Mouse (Mus musculus) spleen, postnatal 4 days (tissue): ENCODE measurements at regions not wholly inside any gene's neighbourhood (a gene's known extent, or its start where the extent isn't known, plus 50 kb on each side); places are given as distances from the start of the nearest gene placed in this dataset.

Source experiments
- DNase-seq, 2 experiments: peaks; one replicate each; pipeline ENCODE4 v3.0.0; 2022; ENCODE audit warnings: low spot score in 2 of 2

- no peak for DNase-seq
Measured at GRCm38 (mm10) chr8:34756916-34757315, 645.4 kb upstream of the Gm10131 start.

DNA sequence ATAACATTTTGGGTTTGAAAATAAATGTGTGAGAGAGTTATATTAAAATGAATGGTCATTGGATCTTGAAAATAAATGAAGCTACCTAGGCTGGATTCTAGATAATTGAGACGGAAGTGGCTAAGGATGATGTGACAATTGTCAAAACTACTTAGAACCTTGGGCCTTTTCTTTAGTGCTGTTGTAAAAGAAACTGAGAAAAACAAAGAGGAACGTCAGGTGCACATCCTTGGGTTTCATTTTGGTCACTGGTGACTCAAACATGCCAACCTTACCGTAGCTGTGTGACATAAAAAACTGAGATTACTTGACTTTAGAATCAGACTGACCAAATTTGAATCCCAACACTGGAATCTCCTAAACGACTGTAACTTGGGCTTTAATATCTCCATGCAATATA, 644.6 kb upstream of the Gm10131 start:
- DNase-seq, result no peak

GRCm38 (mm10) chr8:34755480-34755879, 643.9 kb upstream of the Gm10131 start:
- no peak for DNase-seq

DNA sequence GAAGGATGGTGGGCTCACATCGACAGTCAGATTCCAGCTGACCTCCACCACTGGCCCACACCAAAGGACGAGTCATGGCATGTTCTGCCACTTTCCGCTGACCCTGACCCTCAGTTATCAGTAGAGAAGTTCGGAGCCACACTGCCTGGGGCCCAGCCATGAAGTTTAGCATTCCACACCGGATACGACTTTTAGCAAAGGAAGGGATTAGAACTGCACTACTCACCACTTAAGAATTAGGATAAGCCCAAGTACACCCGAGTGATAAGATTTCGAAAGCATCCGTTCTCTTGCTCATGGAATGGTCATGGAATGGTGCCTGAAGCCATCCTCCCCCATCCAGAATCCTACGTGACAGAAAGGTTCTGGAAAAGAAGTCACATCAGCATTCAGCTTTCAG, 641.5 kb upstream of the Gm10131 start:
- DNase-seq, result no peak

GRCm38 (mm10) chr8:34748521-34748920, 637.0 kb upstream of the Gm10131 start:
- DNase-seq, result no peak

DNA sequence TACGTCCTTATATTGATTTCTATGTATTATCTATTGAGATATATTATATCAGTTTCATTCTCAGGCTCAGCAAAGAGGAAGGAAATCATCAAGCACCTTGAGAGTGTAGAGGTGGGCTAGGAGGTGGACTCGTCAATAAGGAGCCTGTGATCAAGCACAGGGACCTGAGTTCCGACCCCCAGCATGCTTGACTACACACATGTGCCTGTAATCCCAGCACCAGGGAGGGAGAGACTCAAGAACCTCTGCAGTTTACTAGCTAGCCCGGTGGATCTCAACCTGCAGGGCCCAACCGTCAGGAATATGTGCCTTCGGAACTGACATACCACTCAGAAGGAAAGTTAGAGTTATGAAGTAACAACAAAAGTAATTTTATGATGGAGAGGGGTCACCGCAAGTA, 634.2 kb upstream of the Gm10131 start:
- no peak for DNase-seq

GRCm38 (mm10) chr8:34744682-34745081, 633.1 kb upstream of the Gm10131 start:
- no peak for DNase-seq

DNA sequence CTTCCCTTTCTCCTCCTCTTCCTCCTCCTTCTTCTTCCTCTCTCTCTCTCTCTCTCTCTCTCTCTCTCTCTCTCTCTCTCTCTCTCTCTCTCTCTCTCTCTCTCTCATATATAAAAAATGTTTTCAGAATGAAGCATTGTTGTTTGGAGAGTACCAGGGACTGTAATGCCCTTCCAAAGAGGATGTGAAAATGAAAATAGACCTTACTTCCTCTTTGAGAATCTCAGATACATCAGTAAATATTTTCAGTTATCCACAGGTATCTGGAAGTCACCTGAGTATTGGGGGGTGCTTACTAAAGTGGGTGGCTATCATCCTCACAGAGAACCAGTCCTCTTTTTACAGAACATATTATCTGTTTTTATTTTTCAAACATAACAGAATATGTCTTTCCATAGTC, 632.6 kb upstream of the Gm10131 start:
- no peak for DNase-seq

- DNase-seq, result no peak
Measured at GRCm38 (mm10) chr8:34743137-34743536, 631.6 kb upstream of the Gm10131 start.

- DNase-seq, result no peak
Measured at GRCm38 (mm10) chr8:34740836-34741235, 629.3 kb upstream of the Gm10131 start.

DNA sequence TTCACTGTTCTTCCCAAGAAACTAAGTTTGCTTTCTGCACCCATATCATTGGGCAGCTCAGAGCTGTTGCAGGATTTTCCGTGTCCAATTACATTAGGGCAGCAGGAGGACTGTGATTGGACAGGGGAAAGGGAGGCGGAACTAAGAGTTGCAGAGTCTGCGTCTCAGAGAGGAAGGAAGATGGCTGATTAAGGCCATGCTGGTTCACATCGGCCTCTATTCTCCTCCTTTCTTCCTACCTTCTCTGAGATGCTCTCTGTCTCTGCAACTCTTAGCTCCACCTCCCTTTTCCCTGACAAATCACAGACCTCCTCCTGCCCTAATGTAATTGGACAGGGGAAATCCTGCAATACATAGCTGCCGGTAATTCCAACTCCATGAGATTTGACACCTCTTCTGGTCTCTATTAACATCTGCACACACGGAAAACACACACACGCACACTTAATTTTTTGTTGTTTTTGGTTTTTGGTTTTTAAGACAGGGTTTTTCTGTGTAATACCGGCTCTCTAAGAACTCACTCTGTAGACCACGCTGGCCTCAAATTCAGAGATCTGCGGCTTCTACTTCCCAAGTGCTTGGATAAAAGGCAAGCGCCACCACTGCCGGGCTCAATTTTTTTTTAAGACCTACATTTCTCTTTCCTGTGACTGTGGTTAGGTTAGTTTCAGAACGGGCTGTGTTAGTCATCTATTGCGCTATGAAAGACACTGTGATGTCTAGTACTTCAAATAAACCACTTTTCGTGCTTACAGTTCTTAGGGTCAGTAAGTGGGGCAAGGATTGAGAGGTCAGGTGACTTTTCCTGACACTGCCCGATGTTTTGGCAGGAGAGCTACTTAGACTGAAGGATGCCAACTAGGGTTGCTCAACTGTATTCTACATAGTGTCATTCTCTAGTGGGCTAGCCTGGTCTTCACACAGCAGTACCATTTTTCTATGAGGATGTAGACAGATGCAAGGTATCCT, 628.6 kb upstream of the Gm10131 start:
- no peak for DNase-seq

- no peak for DNase-seq
Measured at GRCm38 (mm10) chr8:34736214-34736613, 624.7 kb upstream of the Gm10131 start.

- no peak for DNase-seq
Measured at GRCm38 (mm10) chr8:34735006-34735405, 623.5 kb upstream of the Gm10131 start.

DNA sequence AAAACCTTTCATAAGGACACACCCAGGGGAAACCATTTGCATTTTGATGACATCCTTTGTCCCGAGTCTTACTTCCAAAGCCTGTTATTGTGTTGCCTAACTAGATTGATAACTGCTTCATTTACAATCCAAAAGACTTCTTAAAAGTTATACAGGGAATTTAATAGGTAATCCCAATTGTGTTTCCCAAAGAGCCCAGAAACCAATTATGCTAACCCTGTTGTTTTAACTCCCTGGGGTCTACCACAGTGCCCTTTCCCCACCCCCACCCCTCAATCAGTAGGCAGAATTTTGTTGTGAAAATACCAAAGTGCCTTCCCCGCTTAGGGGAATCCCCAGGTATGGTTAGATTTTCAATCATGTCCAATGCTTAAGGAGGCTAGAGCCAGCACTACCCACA, 621.3 kb upstream of the Gm10131 start:
- DNase-seq, result no peak

- DNase-seq, result no peak
Measured at GRCm38 (mm10) chr8:34732362-34732761, 620.8 kb upstream of the Gm10131 start.

GRCm38 (mm10) chr8:34731096-34731999, 619.8 kb upstream of the Gm10131 start:
- DNase-seq, result no peak

DNA sequence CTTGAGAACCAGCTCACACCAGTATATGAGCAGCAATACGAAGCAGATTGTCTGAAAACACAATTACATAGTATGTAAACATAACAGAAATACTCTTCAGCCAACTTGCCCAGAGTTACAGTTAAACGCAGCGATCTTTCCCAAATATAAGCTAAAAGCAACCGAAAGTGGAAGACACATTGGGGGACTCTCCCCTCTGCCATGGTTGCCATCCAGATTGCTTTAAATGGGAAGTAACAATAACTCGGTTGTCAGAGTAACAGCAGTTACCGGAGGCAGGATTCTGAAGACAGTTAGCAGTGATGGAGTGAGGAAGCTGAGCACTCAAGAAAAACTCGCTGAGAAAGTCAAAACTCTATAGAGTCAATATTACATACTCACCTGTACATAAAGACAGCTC, 618.0 kb upstream of the Gm10131 start:
- no peak for DNase-seq

- DNase-seq, result no peak
Measured at GRCm38 (mm10) chr8:34727699-34728098, 616.2 kb upstream of the Gm10131 start.

DNA sequence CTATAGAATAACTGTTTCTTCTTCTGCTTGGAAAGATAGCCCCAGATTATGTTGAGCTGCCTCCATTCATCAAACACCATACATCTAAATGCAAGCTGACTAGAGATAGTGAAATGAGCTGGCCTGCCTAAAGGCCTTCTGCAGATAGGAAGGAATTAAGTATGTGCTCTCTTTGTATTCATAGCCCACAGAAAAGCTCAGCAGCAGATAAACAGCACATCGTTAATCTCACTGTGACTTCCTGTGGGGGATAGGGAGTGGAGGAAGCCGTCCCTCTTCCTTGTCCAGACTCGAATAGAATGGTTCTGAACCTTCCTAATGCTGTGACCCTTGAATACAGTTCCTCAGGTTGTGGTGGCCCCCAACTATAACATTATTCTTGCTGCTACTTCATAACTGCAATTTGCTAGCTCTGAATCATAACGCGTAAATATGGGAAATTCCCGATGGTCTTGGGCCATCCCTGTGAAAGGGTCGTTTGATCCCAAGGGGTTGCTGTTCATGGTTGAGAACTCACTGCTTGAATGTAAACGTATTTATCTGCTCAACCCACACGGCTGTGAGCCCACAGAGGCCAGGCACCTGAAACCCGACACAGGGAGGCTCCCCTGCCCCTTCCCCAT, 614.7 kb upstream of the Gm10131 start:
- no peak for DNase-seq

DNA sequence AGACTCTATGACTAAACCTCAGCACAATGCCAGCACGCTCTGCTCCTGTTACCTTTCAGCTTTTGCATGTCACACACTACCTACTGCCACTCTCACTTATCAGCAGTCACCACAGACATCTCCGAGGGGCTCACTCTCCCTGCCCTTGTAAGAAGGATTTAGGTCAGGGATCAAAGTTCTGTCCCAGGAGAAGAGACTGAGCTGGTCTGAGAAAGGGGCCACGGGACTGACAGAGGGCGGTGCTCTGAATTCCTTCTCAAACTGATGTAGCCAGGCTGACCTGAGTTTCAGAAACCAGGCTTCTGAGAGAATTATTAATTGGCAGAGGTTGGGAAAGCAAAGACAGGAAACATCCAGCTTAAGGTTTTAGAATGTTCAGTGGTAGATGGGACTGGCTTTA, 614.0 kb upstream of the Gm10131 start:
- DNase-seq, result no peak

DNA sequence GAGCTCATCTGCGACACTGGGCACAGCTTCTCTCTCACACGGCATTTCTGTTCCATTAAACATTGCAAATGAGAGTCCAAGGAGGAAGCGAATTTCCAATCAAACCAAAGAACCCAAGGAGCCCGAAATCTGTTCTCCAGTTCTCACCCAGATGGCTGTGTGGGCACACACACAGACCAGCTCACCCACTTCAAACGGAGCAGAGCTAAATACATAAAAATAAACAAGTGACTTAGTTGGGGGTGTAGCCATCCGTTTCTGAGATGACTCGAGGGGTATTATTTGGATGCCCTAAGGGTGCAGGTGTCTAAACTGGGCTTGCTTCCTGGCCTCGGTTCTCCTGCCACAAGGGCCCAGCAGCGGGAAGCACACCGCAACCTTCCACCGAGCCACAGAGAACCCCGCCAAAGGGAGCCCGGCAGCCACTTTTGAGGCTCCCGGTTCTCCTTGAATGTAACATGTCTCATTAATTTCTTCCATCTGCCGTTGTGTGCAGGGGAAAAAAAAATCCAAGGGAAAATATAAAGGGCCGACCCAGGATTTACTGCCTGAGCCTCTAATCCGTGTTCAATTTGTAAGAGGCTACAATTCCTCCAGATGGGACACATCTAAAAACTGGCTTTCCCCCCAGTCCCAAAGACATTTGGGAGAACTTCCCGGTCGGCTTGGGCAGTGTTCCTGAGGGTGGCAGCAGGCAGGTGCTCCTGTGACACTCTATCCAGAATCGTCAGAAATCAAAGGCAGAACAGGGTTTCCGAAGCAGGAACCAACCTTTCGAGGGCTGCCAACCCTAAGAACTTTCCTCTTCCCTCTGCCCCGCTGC, 598.6 kb upstream of the Gm10131 start:
- DNase-seq, result no peak
